Mouse (Mus musculus) ES-Bruce4 (cell line): ENCODE measurements around the gene Kank1.

Source experiments
- CTCF ChIP-seq: IDR thresholded peaks from one replicate; pipeline ENCODE4 v1.8.1; 2011; ENCODE audit warnings: low read depth, low read length
- EP300 ChIP-seq: IDR thresholded peaks from 2 replicates; pipeline ENCODE4 v1.6.1; 2011; ENCODE audit warnings: low read depth, low read length; ENCODE audit not compliant: insufficient read depth
- POLR2A ChIP-seq: IDR thresholded peaks from one replicate; pipeline ENCODE4 v1.8.1; 2011; ENCODE audit warnings: low read length; ENCODE audit not compliant: insufficient read depth

GRCm38 (mm10) chr19:25426431-25426830, 189.7 kb downstream of the Kank1 start:
- TF ChIP-seq EP300: no peak
- no peak for TF ChIP-seq POLR2A
- TF ChIP-seq CTCF: no peak
